Mouse (Mus musculus): ENCODE data around the gene Ttc12.
A peak's percentile ranks its signal among the peaks of the same experiment; 100 is the strongest.

The Ttc12 gene

GRCm38 (mm10) chr9:49485892-49486311 lies at the start of gene Ttc12:
Gene Ttc12, minus strand, starts transcription at chr9:49486225.
- DNase-seq, result peak; percentile 91

- no peak for DNase-seq
Measured at GRCm38 (mm10) chr9:49534958-49535357, 48.9 kb upstream of the Ttc12 start.

- no peak for DNase-seq
Measured at GRCm38 (mm10) chr9:49533912-49534491, 48.0 kb upstream of the Ttc12 start.

- DNase-seq, result no peak
Measured at GRCm38 (mm10) chr9:49533455-49533854, 47.4 kb upstream of the Ttc12 start.

DNA sequence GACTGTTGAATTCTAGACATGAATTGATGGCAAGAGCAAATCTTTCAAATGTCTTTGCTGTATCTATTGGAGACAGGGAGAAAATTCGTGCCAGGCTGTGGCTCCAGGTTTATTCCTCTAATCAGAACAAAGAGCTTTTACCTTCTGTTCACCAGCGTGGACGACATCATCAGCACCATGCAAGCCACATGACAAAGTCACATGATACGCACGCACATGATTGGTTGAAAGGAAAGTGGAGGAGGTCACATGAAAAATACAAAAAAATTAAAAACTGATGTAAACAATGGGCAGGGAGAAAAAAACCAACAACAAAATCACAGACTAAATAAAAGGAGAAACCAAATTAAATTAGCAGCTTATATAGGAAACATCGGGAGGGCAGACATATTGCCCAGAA lies 45.8 kb upstream of the Ttc12 start:
- no peak for DNase-seq

DNA sequence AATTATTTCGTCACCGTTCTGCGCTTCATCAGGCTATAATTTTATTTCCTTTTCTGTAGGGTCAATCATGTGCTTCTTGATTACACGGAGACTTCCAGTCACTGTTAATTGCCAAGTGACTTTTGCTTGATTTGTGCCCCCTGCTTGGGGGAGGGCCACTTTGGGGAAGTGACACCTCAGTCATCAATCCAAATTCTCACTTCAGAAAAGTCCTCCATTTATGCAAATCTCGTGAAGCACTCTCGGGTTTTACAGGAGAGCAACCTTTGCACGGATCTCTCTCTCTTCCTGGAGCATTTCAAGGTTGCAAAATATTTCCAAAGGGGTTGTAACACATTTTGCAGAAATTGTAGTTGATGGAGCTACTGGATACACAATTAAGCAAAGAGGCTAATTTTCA lies 45.2 kb upstream of the Ttc12 start:
- DNase-seq, result no peak

- no peak for DNase-seq
Measured at GRCm38 (mm10) chr9:49530739-49531138, 44.7 kb upstream of the Ttc12 start.

GRCm38 (mm10) chr9:49529366-49529959 lies 43.4 kb upstream of the Ttc12 start:
- no peak for DNase-seq

- no peak for DNase-seq
Measured at GRCm38 (mm10) chr9:49528943-49529342, 42.9 kb upstream of the Ttc12 start.

DNA sequence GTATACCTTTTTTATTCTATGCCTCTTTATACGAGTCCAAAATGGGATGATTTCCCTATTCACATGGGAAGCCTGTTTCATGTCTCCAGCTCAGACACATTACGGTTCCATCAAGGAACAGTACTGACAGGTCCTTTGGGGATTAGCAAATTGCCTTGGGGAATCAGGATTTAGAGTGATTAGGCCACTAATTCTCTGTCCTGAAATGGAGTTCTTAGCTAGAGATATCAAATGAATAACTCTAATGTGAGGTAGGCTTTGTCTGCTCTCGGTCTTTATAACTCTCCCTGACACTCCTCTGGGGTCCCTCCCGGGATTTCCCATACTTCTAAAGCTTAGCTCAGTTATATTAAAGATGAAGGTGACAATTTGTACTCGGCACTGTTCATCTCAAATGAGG lies 42.0 kb upstream of the Ttc12 start:
- no peak for DNase-seq

- DNase-seq, result no peak
Measured at GRCm38 (mm10) chr9:49527340-49527739, 41.3 kb upstream of the Ttc12 start.

- no peak for DNase-seq
Measured at GRCm38 (mm10) chr9:49524721-49525120, 38.7 kb upstream of the Ttc12 start.

DNA sequence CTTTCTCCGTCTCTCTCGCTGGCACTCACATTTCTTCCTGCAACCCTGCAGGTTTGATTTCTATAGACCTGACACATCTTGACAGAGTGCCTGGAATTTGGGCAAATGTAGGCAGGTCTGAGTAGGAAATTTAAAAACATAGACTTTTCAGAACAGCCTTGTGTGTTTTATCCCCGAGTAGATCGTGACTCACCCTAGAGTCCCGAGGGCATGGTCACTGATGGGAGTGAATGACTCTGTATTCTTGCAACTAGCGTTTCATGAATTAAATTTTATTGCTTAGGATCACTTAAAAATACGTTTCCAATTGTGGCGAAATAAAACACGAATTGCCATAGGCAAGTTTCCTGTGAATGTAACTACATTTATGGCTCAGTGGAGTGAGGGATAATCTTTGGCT lies 37.9 kb upstream of the Ttc12 start:
- DNase-seq, result no peak

DNA sequence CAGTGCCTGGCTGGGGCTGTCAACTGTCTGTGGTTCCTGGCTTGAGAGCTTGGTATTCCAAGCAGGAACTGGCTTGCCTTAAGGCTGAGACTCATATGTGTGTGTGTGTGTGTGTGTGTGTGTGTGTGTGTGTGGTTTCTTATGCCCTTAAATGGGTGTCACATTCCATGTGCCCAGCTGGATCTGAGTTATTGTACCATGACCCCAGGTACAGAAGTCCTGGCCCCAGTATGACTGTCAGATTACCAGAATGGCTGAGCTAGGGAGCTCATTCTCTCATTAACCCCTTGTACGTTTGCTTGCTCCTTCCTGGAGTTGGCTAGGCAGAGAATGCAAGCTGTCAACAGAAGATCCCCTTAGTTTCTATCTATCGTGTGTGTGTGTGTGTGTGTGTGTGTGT lies 28.3 kb upstream of the Ttc12 start:
- no peak for DNase-seq

GRCm38 (mm10) chr9:49510666-49511065 lies 24.6 kb upstream of the Ttc12 start:
- DNase-seq, result no peak

DNA sequence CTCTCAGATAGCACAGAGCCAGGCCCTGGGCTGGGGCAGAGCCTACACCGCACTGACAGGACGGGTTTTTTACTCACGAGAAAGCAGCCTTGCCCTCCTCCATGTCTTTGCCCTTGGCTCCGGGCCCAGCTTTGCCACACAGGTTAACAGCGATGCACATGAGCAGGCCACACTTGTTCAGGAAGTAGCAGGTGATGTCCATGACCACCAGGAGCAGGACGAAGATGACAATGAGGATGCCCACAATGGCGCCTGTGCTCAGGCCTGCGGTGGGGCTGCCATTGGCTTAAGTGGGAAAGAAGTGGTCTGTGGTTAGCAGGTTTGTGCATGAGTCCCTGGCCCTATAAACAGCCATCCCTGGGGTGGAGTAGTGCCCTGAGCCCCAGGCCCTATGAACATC lies 23.6 kb upstream of the Ttc12 start:
- no peak for DNase-seq

DNA sequence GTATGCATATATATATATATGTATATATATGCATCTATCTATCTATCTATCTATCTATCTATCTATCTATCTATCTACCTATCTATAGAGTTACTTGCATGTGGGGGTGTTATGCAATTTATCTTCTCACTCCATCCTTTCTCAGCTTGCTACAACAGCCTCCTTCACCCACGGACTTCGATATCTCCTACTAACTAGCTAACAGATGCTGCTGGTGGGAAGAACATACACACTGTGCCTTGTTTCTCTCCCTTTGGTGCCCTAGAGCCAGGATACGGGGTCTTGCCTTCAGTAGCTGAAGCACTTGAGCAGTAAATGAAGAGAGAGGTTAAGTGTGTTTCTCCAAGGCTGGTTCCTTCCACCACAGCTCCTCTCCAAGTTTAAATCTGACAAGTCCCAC lies 23.1 kb upstream of the Ttc12 start:
- no peak for DNase-seq

GRCm38 (mm10) chr9:49507829-49508585 lies 22.0 kb upstream of the Ttc12 start:
- DNase-seq, result peak; percentile 21

- DNase-seq, result no peak
Measured at GRCm38 (mm10) chr9:49504658-49505057, 18.6 kb upstream of the Ttc12 start.

- no peak for DNase-seq
Measured at GRCm38 (mm10) chr9:49502245-49502644, 16.2 kb upstream of the Ttc12 start.

- no peak for DNase-seq
Measured at GRCm38 (mm10) chr9:49499878-49500277, 13.9 kb upstream of the Ttc12 start.

GRCm38 (mm10) chr9:49493979-49494649 lies 8.1 kb upstream of the Ttc12 start:
- DNase-seq, result peak; percentile 45

DNA sequence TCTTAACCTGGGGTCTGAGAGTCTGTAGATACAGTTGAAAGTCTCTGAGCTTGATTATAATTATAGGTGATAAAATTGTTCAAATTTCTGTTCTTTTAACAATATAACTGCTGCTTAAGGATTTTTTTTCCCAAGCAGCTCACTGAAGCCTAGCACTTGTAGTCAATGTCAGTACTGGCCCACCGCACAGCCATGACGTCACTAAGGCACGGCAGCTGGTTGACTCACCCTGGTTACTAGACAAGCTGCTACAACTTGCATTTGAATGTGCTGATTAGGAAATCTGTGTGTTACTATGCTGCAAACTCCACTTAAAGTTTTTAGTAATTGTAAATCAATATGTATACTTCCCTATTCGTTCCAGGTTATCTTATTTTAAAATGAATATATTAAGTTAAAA lies 4.6 kb upstream of the Ttc12 start:
- DNase-seq, result no peak

Data from kidney, adult 18-20 months (tissue).